Mouse (Mus musculus) kidney, postnatal 0 days (tissue): ENCODE measurements at regions not wholly inside any gene's neighbourhood (a gene's known extent, or its start where the extent isn't known, plus 50 kb on each side); places are given as distances from the start of the nearest gene placed in this dataset.

Experiments used
- ATAC-seq: fragments of 200-750 bp; cut with Nextera tagmentation; replicated peaks from 2 replicates; pipeline ENCODE4 v1.8.0; 2017; ENCODE audit warnings: low read depth, moderate number of reproducible peaks, moderate TSS enrichment, moderate library complexity; ENCODE audit not compliant: low FRiP score
- DNase-seq: peaks from one replicate; pipeline ENCODE4 v3.0.0-alpha.2; 2016; ENCODE audit warnings: low spot score
- H3K27ac ChIP-seq: fragments of 300-500 bp; sonication (generic); 2 replicates; pipeline ENCODE4 v1.5.1; 2014; ENCODE audit warnings: mild to moderate bottlenecking
- H3K27me3 ChIP-seq: fragments of 300-500 bp; sonication (generic); 2 replicates; pipeline ENCODE4 v1.6.1; 2014; ENCODE audit warnings: low read length, mixed read lengths; ENCODE audit not compliant: insufficient read depth
- H3K36me3 ChIP-seq: fragments of 300-500 bp; sonication (generic); 2 replicates; pipeline ENCODE4 v1.6.1; 2014; ENCODE audit warnings: low read length, mixed read lengths; ENCODE audit not compliant: insufficient read depth
- H3K4me1 ChIP-seq: fragments of 300-500 bp; sonication (generic); replicated peaks from 2 replicates; pipeline ENCODE4 v1.6.1; 2014; ENCODE audit warnings: antibody characterized with exemption, low read length, mixed read lengths; ENCODE audit not compliant: insufficient read depth
- H3K4me2 ChIP-seq: fragments of 300-500 bp; sonication (generic); 2 replicates; pipeline ENCODE4 v1.6.1; 2014; ENCODE audit warnings: mild to moderate bottlenecking, low read length, moderate library complexity, mixed read lengths
- H3K4me3 ChIP-seq: fragments of 300-500 bp; sonication (generic); replicated peaks from 2 replicates; pipeline ENCODE4 v1.5.1; 2014; ENCODE audit warnings: low read depth, low read length
- H3K9ac ChIP-seq: fragments of 300-500 bp; sonication (generic); 2 replicates; pipeline ENCODE4 v1.6.1; 2014; ENCODE audit warnings: low read depth, low read length
- H3K9me3 ChIP-seq: fragments of 300-500 bp; sonication (generic); replicated peaks from 2 replicates; pipeline ENCODE4 v1.6.1; 2016; ENCODE audit warnings: low read length, inconsistent platforms, mixed read lengths
- CTCF ChIP-seq: IDR thresholded peaks from 2 replicates; pipeline ENCODE4 v1.5.1; 2016; ENCODE audit warnings: antibody characterized with exemption, low read depth, mild to moderate bottlenecking, moderate library complexity
- WGBS: fragments of 180-500 bp; shearing (Covaris S2); extraction: QIAGEN DNeasy Blood & Tissue Kit; methylation state at CpG from one replicate; pipeline ENCODE4 v1.1.7; 2014; 5-methylcytosine and 5-hydroxymethylcytosine counted together

DNA sequence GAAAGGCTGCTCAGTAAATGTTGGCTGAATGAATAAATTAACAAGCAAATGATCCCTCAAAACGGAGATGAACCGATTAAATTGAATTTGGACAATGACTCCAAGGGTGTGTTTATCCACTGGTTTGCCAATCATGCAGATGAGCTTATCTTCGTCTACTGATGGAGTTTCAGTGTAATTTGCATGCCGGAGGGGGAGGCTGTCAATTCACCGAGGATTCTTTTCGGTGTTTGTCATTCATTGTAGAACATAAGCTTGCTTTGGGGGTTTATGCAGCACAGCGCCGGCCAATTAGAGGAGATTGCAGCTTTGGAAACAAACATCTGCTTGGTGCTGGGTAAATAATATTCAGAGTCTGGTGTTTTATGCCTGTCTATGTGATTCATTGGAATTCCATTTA lies 132.7 kb downstream of the Otoa start:
- Histone ChIP-seq H3K4me1 (no peaks in the 10 kb centered on the region), H3K36me3 (no peaks in the 10 kb centered on the region), H3K4me3 (no peak overlapping the region), H3K27me3 (no peaks in the 10 kb centered on the region), H3K4me2 (no peak overlapping the region), H3K9ac (no peak overlapping the region), H3K27ac (no peak overlapping the region), H3K9me3 (no peaks in the 10 kb centered on the region)
- no peak for TF ChIP-seq CTCF
- 81% methylated on average over 8 of the region's 8 CpGs for WGBS
- DNase-seq (no peak), ATAC-seq (no peak)

DNA sequence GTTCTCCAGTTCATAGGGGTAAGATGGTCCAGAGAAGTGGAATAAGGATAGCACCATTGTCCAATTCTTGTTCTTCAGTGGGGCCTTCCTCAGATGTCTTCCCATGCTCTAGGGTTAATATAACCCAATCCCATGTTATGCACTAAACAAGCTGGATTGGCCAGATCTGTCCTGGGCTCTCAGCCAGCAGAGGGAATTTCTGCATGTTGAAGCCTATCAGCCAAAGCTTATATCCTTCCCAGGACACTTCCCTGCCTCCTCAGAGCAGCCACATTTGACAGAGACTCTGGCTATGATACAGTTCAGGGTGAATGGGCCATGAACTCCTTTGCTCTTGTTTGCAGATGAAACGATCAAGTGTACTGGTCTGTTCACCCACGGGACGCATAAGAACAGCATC lies 133.6 kb downstream of the Otoa start:
- Histone ChIP-seq H3K4me1 (no peaks in the 10 kb centered on the region), H3K36me3 (no peaks in the 10 kb centered on the region), H3K27me3 (no peaks in the 10 kb centered on the region), H3K9me3 (no peaks in the 10 kb centered on the region), H3K4me2 (no peak overlapping the region), H3K9ac (no peak overlapping the region), H3K27ac (no peak overlapping the region), H3K4me3 (no peak overlapping the region)
- WGBS, result 66% methylated on average over 3 of the region's 3 CpGs
- TF ChIP-seq CTCF, result no peak
- no peak for ATAC-seq
- DNase-seq, result no peak

DNA sequence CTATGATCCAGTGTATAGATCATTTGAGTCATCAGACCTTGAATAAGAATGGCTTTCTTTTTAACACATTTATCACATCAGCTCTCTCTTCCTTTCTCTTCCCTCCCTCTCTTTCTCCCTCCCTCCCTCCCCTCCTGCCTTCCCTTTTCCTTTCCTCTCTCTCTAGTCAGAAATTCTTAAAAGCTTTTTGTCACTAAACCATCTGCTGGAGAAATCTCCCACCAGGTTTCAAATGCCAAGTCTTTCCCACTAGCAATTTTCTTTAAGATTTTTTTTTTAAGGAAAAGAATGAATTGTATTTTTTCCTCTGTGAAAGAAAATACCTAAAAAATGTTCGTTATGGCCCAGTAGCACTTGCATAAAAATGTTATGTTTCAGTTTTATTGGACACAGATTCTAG lies 134.3 kb downstream of the Otoa start:
- DNase-seq, result no peak
- Histone ChIP-seq H3K27me3 (no peaks in the 10 kb centered on the region), H3K4me2 (no peak overlapping the region), H3K9ac (no peak overlapping the region), H3K36me3 (no peaks in the 10 kb centered on the region), H3K4me3 (no peak overlapping the region), H3K4me1 (no peaks in the 10 kb centered on the region), H3K9me3 (no peaks in the 10 kb centered on the region), H3K27ac (no peak overlapping the region)
- no peak for TF ChIP-seq CTCF
- no peak for ATAC-seq
- 59% methylated on average over 1 of the region's 1 CpGs for WGBS

DNA sequence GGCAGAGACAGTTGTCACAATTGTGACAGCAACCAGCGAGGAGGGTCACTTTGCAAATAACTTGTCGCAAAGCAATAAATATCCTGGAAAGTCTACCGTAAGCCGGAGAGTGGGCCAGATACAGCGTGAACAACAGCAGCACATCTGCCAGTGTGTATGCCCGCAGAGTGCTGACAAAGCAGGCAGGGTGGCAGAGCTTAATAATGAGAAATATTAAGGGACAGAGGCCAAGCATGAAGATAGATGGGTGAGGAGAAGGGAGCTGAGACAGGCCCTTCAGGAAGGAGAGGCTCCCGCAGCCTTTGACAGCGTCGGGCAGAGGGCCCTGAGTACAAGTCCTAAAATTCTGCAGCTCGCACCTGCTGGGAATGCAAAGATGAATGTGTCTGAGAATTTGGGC lies 136.6 kb downstream of the Otoa start:
- no peak for ATAC-seq
- Histone ChIP-seq H3K27me3 (no peaks in the 10 kb centered on the region), H3K27ac (no peak overlapping the region), H3K9ac (no peak overlapping the region), H3K4me3 (no peak overlapping the region), H3K9me3 (no peaks in the 10 kb centered on the region), H3K4me1 (no peaks in the 10 kb centered on the region), H3K36me3 (no peaks in the 10 kb centered on the region), H3K4me2 (no peak overlapping the region)
- TF ChIP-seq CTCF, result no peak
- WGBS, result 53% methylated on average over 10 of the region's 10 CpGs
- DNase-seq, result no peak

DNA sequence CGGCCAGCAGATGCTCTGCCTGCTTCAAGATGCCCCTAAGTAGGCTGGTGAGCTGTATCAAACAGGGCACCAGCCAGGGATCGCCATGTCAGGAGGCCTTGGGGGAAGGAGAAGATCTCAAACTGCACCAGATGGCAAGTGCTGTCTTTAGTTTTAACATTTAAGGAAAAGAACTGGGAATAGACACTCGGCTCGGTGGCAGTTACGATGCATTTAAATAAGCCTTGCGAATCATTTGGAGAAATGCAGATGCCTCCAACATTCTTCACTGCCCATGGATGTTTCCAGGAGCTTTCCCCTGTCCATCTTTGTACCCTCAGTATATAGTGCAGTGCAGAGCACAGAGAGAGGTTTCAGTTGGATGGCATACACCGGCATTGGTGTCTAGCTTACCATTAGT lies 139.7 kb downstream of the Otoa start:
- DNase-seq, result no peak
- TF ChIP-seq CTCF, result no peak
- WGBS, result 95% methylated on average over 7 of the region's 7 CpGs

DNA sequence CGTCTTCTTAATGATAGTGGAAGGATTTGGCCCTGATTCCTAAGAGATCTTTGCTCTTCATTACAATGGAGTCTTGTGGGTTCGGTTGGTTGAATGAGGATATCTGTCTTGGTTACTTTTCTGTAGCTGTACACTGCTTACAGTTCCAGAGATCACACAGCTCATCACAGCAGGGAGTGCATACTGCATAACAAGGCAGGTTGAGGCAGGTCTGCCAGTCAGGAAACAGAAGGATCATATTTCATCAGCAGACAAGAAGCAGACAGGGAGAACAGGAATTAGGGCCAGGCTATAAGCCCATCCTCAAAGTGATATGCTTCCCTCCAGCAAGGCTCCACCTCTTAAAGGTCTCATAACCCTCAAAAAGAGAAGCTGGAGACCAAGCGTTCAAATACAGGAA lies 150.4 kb downstream of the Otoa start:
- Histone ChIP-seq H3K4me2 (no peak overlapping the region), H3K9ac (no peak overlapping the region), H3K27me3 (no peaks in the 10 kb centered on the region), H3K9me3 (no peaks in the 10 kb centered on the region), H3K4me3 (no peak overlapping the region), H3K27ac (no peak overlapping the region), H3K4me1 (no peaks in the 10 kb centered on the region), H3K36me3 (no peaks in the 10 kb centered on the region)
- WGBS, result 83% methylated on average over 3 of the region's 3 CpGs
- no peak for ATAC-seq
- DNase-seq, result no peak
- no peak for TF ChIP-seq CTCF

More for the DNA sequence above, 139.7 kb downstream of the Otoa start:
- Histone ChIP-seq H3K9me3 (no peaks in the 10 kb centered on the region), H3K27me3 (no peaks in the 10 kb centered on the region), H3K4me3 (no peak overlapping the region), H3K36me3 (no peaks in the 10 kb centered on the region), H3K9ac (no peak overlapping the region), H3K4me1 (no peaks in the 10 kb centered on the region), H3K27ac (no peak overlapping the region), H3K4me2 (no peak overlapping the region)
- no peak for ATAC-seq

DNA sequence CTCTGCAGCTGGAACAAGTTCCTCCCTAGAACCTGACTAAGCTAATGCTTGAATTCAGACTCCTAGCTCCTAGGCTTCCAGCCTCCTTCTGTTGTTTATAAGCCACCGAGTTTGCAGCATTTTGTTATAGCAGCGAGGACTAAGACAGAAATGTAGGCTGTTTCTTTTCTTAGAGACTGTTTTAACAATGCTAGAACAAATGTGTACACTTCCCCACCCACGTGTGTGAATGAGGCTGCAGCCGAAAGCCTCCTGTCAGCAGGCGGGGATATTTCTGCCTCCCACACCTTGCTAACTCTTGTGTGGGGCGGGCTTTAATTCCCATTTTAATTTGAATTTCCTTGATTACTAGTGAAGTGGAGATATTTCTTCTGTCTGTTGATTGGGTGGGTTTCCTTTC lies 153.4 kb downstream of the Otoa start:
- no peaks in the 10 kb centered on the region for H3K9me3 ChIP-seq
- no peak overlapping the region for H3K4me3 ChIP-seq
- no peak overlapping the region for H3K9ac ChIP-seq
- H3K36me3 ChIP-seq, result no peaks in the 10 kb centered on the region
- H3K4me1 ChIP-seq, result no peaks in the 10 kb centered on the region
- H3K4me2 ChIP-seq, result no peak overlapping the region
- no peak for ATAC-seq
- DNase-seq, result no peak
- no peak overlapping the region for H3K27ac ChIP-seq
- WGBS, result 58% methylated on average over 6 of the region's 6 CpGs
- no peak for TF ChIP-seq CTCF
- H3K27me3 ChIP-seq, result no peaks in the 10 kb centered on the region
